ENCODE assay signal across 13 mouse cellular contexts in the genomic region with DNA sequence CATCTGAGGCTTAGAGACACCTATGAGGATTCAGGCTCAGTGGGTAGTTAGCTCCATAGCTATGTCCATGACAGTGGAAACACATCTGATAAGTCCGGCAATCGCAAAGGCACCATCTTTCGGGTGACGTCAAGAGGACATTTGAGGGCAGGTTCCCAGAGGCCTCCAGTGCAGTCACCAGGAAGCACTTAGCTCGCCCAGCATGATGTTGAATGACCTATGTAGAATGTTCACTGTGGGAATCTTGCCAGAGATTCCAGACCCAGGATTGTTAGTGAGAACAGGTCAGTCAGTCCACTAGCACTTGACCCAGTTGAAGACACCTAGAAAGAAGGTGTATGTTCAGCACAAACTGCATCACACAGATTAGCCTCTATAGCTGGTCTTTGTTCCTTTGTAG. TPM values are rescaled to one million over a fixed set of nuclear protein-coding genes. Genes with fewer than 3 reads are reported as not detected.
"Had no signal": no experiment of that assay in that cellular context is flagged by ENCODE, and none has a peak within 500 bp of the region (broad histone marks: within the 10 kb centered on the region; RNA-seq: fewer than 3 reads in every experiment).

No protein-coding gene starts in this region.

- DNase-seq: lung, embryonic 14.5 days; lung, postnatal 10 days; lung, postnatal 4 days; retina, postnatal 1 day; thymus, adult 2 months; thymus, postnatal 25 days had no signal

- H3K27ac ChIP-seq: kidney, postnatal 0 days; left cerebral cortex, adult 2 months; limb, embryonic 15.5 days; liver, embryonic 12.5 days; neural tube, embryonic 13.5 days; stomach, embryonic 15.5 days had no signal

- H3K27me3 ChIP-seq: limb, embryonic 15.5 days; liver, embryonic 12.5 days; neural tube, embryonic 13.5 days; stomach, embryonic 15.5 days had no signal

- H3K4me3 ChIP-seq: left cerebral cortex, adult 2 months; limb, embryonic 15.5 days; liver, embryonic 12.5 days; neural tube, embryonic 13.5 days; stomach, embryonic 15.5 days had no signal

- H3K9me3 ChIP-seq: limb, embryonic 15.5 days; liver, embryonic 12.5 days; neural tube, embryonic 13.5 days; stomach, embryonic 15.5 days had no signal

RNA-seq across cellular contexts. Expression of gene Sspo, which starts 48.1 kb away (rescaled TPM):
- total RNA-seq: megakaryocyte, adult 5-6 weeks had no signal
